Mouse (Mus musculus): ENCODE measurements around the gene Ddn.

Gene Ddn

GRCm38 (mm10) chr15:98809390-98809789 lies at the start of gene Ddn:
TSS of gene Ddn (minus strand) at chr15:98809490.
- DNase-seq (ENCODE audit: low spot score in 2 of 2), result no peak

GRCm38 (mm10) chr15:98854214-98854613 lies 44.9 kb upstream of the Ddn start:
- DNase-seq (ENCODE audit: low spot score in 2 of 2), result no peak

GRCm38 (mm10) chr15:98853161-98853937 lies 44.1 kb upstream of the Ddn start:
- DNase-seq (ENCODE audit: low spot score in 2 of 2), result no peak

- no peak for DNase-seq (ENCODE audit: low spot score in 2 of 2)
These were observed 43.4 kb upstream of the Ddn start for GRCm38 (mm10) chr15:98852733-98853132.

GRCm38 (mm10) chr15:98852071-98852470 lies 42.8 kb upstream of the Ddn start:
- no peak for DNase-seq (ENCODE audit: low spot score in 2 of 2)

GRCm38 (mm10) chr15:98851229-98851818 lies 42.0 kb upstream of the Ddn start:
- no peak for DNase-seq (ENCODE audit: low spot score in 2 of 2)

GRCm38 (mm10) chr15:98850668-98851067 lies 41.4 kb upstream of the Ddn start:
- DNase-seq (ENCODE audit: low spot score in 2 of 2), result no peak

GRCm38 (mm10) chr15:98849956-98850600 lies 40.8 kb upstream of the Ddn start:
- no peak for DNase-seq (ENCODE audit: low spot score in 2 of 2)

- DNase-seq (ENCODE audit: low spot score in 2 of 2), result no peak
These were observed 39.9 kb upstream of the Ddn start for GRCm38 (mm10) chr15:98849165-98849564.

GRCm38 (mm10) chr15:98846140-98846539 lies 36.9 kb upstream of the Ddn start:
- DNase-seq (ENCODE audit: low spot score in 2 of 2), result no peak

GRCm38 (mm10) chr15:98845149-98845548 lies 35.9 kb upstream of the Ddn start:
- DNase-seq (ENCODE audit: low spot score in 2 of 2), result no peak

GRCm38 (mm10) chr15:98843595-98844223 lies 34.4 kb upstream of the Ddn start:
- DNase-seq (ENCODE audit: low spot score in 2 of 2), result no peak

GRCm38 (mm10) chr15:98839671-98840585 lies 30.6 kb upstream of the Ddn start:
- DNase-seq (ENCODE audit: low spot score in 2 of 2), result no peak

- no peak for DNase-seq (ENCODE audit: low spot score in 2 of 2)
These were observed 29.9 kb upstream of the Ddn start for GRCm38 (mm10) chr15:98839161-98839560.

- no peak for DNase-seq (ENCODE audit: low spot score in 2 of 2)
These were observed 28.4 kb upstream of the Ddn start for GRCm38 (mm10) chr15:98837743-98838103.

GRCm38 (mm10) chr15:98837006-98837742 lies 27.9 kb upstream of the Ddn start:
- DNase-seq (ENCODE audit: low spot score in 2 of 2), result no peak

- DNase-seq (ENCODE audit: low spot score in 2 of 2), result no peak
These were observed 26.0 kb upstream of the Ddn start for GRCm38 (mm10) chr15:98835291-98835690.

- DNase-seq (ENCODE audit: low spot score in 2 of 2), result no peak
These were observed 24.8 kb upstream of the Ddn start for GRCm38 (mm10) chr15:98834059-98834458.

- no peak for DNase-seq (ENCODE audit: low spot score in 2 of 2)
These were observed 24.0 kb upstream of the Ddn start for GRCm38 (mm10) chr15:98833281-98833680.

GRCm38 (mm10) chr15:98832161-98833058 lies 23.1 kb upstream of the Ddn start:
- peak; percentile 51 to 67 for DNase-seq (ENCODE audit: low spot score in 2 of 2)

Data from spleen, postnatal 36 days (tissue).